Mouse (Mus musculus): ENCODE results near the gene Cela2a.

The Cela2a gene

DNA sequence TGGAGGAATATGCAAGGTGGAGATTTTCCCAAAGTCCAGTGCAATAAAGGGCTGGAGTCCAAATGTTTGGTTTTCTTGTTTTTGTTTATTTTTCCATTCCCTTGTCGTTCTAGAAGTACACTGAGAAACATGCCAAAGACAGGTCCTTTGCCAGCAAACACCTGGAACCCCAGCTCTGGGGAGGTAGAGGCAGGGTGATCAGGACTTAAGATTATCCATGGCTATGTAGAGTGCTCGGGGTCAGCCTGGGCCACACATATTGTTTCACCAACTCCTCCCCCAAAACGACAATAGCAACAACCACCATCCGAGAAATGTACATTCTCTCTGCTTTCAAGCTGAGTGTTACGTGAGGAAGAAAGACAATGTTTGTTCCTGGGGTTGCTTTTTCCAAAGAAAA lies at the start of gene Cela2a:
TSS of gene Cela2a (minus strand) at position 101 of the 400 bp plus-strand sequence.
- in situ Hi-C loops (cut with MboI, MseI), result no loop called here

DNA sequence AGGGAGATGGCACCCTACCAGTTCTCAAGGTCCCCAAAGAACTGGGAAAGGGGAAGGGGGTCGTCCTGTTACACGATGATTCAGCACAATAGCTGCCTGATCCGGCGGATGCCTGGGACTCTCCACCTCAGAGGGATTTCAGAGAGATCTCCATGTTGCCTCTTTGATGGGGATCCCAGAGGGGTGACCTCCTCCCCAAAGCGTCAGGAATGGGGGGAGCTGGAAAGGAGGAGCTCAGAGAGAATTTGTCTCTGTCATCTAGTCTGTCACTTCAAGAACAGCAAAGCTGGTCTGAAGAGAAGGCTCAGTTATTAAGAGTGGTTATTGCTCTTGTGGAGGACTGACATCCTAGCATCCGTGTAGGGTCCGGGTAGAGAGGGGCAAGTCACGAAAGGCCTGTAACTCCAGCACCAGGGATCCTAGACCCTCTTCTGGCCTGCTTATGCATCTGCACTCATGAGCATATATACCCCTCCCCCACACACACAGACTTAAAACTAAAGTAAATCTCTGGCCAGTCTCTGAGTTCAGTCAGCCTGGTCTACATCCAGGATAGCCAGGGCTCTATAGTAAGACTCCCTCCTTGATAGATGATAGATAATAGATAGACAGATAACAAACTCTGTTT lies 49.6 kb upstream of the Cela2a start:
- in situ Hi-C loops (cut with MboI, MseI), result loop anchor here (25.0 kb wide), 1 partner anchor 1238 kb away; no protein-coding TSS in a partner anchor

DNA sequence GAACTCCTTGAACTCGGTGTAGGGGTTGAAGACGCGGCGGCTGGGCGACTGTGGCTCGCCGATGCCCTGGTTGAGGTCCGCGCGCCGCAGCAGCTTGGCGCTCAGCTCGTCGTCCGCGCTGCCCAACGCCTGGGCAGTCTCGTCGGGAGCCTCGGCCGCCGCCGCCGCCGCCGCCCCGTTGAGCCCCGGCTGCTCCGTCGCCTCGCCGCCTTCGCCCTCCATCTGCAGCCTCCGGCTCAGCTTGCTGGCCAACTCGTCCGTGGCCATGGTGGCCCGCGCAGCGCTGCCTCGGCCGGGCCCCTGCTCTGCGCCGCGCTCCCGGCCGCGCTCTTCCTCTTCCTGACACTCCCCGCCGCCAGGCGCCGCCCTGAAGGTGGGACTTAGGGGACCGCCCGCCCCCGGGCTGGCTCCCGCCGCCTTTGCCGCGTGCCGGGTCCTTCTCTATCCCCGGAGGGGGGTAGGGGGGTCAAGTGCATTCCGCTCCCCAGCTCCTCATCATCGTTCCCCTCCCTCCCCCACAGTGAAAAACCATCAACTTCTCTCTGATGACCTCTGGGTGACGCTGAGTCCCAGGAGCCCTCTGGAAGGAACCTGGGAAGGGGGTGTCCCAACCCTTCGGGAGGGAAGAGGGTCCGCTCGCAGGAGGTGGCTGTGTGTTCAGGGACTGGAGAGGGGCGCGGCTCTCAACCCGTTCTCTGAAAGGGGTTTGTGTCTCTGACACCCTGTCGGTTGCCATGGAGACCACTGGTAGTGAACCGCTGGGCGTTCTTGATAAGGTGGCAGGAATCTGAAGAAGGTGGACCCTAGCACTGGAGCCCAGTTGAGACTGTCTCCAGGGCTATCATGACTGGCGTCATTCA lies 48.9 kb upstream of the Cela2a start, which contains the start of gene Efhd2:
TSS of gene Efhd2 (minus strand) at position 320 of the 860 bp plus-strand sequence.
- in situ Hi-C loops (cut with MboI, MseI), result loop anchor here (5.0 to 25.0 kb wide), 2 partner anchors 77 to 1238 kb away; no protein-coding TSS in a partner anchor

DNA sequence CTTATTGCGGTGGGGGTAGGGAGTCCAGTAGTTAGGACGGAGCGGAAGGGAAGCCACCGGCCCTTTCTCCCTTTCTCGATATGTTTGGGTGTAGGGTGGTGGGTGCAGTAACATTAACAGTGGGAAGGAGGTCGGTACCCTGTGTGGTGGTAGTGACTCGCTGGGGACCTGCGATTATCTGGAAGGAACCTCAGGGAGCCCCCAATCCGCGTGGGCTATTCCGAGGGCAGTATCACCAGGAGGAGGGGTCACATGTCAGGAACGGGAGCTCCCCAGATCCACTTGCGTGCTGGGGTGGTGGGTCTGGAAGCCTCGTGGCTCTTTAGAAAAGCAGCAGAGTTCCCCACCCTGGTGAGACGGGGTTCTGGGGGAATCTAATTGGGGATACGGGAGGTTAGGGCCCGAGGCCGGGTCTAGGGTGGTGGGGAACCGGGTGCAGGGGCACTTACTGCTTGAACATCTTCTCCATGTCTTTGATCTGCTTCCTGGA lies 48.2 kb upstream of the Cela2a start:
- in situ Hi-C loops (cut with MboI, MseI), result loop anchor here (5.0 kb wide), 1 partner anchor 78 kb away; no protein-coding TSS in a partner anchor

DNA sequence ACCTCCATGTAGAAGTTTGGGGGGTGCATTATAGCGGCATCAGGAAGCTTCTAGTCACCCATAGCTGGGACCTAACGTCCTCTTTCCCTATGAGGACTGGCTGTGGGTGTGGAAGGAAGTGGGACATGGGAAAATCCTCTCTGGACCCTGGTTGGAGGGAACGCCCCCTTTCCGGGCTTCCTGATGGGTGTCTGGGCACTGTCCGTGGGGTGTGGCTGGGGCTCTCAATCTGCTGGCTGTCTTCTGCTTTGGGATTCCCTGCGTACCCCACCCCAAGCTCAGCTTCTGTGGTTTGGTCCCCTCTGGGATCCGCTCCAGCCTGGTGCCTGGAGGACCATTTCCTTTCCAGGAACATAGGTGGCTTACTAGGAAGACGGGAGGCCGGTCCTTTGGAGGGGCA lies 47.0 kb upstream of the Cela2a start:
- in situ Hi-C loops (cut with MboI, MseI), result loop anchor here (5.0 kb wide), 1 partner anchor 79 kb away; no protein-coding TSS in a partner anchor

DNA sequence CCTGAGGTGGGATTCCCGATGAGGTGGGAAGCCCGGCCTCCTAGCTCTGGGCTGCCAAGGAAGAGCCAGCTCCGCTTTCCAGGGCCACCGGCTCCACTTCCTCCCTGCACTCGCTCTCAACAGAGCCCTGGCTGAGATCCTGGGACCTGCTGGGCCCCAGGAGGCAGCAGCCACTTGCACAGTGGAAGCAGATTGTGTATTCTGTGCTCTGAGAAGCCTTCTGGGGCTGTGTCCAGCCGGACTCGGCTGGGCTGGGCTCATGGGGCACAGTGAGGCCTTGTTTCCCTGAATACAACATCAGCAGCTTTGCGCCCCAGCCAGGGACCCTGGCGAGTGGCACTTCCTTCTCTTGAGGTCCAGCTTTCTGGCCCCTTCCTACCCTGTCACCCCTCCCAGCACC lies 45.9 kb upstream of the Cela2a start:
- in situ Hi-C loops (cut with MboI, MseI), result loop anchor here (5.0 kb wide), 1 partner anchor 80 kb away; no protein-coding TSS in a partner anchor

DNA sequence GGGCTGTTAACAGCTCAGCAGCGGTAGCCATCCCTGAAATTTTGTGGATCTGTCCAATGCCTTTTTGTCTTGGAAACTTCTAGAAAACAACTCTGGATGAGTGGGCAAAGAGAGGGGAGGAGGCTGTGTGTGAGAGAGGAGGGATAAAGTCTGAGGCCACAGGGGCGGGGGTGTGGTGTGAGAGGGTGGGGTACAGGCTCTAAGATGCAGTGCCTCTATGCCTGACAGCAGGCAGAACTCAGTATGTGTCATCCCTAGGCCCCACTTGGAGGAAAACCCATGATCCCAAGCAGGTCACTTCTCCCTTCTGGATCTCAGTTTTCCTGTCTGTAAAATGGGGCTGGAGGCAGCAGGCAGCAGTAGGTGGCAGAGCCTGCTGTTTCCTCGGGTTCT lies 45.4 kb upstream of the Cela2a start:
- in situ Hi-C loops (cut with MboI, MseI), result loop anchor here (5.0 kb wide), 1 partner anchor 81 kb away; no protein-coding TSS in a partner anchor

DNA sequence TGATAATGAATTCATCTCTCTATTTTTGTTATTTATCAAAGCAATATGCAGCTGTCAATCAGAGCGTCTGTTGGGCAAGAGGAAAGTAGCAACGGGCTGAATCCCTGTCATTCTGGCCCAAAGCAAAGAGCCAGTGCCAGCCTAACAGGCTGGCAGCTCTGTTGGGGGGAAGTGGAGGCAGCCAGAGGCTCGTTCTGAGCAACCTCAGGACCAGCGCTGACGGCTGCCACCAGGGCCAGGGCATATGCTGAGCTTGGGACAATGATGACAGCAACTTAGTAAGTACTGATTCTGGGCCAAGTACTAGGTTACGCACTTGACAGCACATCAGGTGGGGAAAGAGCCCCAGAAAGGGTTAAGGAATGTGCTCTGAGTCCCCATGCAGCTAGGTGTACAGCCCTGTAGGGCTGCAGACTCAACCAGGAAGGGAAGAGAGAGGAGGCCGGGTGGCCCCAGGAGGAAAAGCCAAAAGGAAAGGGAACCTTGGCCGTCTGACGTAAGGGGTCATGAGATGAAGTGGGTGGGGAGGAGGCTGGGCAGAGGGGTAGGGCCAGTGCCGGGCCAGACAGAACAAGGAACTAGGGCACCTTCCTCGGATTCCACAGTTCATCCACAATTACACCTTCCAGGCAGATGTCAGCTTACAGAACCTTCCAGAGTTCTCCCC lies 44.8 kb upstream of the Cela2a start:
- in situ Hi-C loops (cut with MboI, MseI), result loop anchor here (5.0 kb wide), 1 partner anchor 82 kb away; no protein-coding TSS in a partner anchor

DNA sequence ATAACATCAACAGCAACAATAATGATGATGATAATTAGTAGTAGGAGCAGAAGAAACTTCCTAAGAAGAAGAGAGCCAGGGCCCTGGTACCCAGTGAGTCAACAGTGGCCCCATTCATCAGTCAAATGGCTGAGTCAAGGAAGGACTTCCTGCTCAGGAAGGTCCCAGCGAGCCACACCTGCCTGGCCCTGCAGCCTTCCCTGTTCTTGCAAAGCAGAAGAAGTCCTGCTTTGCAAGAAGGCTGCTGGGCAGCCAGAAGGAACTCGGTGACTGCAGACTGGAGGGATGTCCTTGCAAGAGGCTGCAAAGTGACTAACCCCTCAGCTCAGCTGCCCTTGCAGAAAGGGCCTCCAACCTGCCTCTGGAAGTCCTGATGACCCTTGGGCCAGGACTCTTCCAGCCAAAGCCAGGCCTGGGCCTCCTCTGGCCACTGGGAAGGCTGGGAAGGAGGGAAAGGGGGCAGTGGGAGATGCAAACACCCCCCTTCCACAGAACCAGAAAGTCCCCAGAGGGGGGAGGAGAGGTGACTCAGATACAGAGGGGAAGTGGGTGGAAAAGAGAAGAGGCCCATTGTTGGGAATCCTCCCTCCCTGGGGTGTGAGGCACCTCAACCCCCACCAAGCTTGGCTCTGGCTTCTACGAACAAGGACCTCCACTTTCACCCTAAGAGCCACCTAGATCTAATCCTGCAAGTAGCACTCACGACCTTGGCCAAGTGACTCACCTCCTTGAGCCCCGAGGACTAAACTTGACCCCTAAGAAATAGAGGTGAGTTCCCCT lies 43.7 kb upstream of the Cela2a start:
- in situ Hi-C loops (cut with MboI, MseI), result loop anchor here (5.0 kb wide), 1 partner anchor 83 kb away; no protein-coding TSS in a partner anchor

DNA sequence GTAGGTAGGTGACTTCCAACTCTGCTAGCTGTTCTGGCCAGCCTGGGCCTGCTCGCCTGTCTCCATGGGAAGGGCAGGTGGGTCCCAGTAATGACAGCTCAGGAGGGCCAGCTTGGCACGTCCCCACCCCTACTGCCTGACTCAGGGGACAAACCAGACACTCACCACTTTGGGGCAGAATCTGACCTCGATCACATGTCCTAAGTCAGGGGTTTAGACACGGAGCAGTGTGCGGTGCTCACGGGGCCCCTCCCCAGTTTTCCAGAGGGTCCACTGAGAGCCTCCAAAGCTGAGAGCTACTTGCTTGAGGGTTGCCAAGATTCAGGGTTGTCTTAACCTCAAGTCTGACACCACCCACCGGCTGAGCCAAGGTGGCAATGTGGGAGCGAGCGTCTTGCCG lies 42.1 kb upstream of the Cela2a start:
- in situ Hi-C loops (cut with MboI, MseI), result no loop called here

DNA sequence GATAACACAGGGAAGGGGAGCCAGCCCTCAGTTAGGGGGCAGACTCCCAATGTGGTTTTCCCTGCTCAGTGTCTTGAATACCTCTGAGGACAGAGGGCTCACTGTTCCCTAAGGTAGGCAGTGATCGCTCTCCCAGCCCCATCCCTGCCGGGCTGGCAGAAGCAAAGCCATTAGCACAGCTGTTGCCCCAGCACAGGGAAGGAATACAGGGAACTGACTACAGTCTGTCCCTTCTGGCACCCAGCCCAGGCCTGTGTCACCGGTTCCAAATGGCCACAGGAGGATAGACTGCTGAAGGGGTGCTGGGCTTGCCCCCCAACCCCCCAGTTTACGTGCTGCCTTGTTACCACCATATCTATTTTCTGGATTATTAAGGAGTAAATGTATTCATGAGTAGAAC lies 41.5 kb upstream of the Cela2a start:
- in situ Hi-C loops (cut with MboI, MseI), result no loop called here

DNA sequence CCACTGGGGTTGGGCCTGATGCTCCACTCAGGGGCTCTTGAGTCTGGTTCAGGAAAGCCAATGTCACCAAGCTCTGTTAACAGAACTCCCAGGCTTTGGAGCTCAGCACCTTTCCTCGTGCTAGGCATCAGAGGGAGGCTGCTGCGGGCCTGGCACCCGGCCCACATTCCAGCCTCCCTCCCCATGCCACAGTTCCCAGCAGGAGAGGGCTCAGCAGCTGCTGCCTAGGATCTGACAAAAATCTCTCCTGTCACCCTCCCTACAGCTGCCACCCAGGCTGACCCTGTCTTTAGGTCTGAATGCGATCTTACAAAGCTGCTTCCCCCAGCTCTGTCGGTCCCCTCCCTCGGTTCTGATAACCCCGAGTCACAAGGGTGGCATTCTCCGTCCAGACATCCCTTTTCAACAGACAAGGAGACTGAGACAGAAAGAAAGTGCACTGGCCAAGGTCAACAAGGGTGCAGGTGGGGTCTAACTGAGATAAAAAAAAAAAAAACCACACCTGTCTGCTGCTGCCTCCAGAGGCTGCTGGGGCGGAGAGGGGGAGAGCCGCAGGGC lies 41.1 kb upstream of the Cela2a start:
- in situ Hi-C loops (cut with MboI, MseI), result no loop called here

DNA sequence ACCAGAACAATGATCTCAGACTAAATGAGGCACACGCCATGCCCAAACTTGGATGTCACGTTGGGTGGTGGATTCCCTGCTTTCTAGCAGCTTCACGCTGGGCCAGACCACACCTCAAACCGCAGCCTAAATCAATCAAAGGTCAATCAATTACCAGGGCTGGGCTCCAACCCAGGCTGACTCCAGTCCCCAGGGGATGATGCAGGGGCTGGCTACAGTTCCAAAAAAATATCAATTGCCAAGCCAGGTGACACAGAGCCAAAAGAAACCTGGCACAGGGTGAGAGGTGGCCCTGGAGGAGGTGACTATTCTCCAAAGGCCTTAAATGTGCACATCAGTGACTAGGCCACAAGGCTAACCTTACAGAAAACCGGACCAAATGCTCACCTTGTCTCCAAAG lies 39.6 kb upstream of the Cela2a start:
- in situ Hi-C loops (cut with MboI, MseI), result no loop called here

DNA sequence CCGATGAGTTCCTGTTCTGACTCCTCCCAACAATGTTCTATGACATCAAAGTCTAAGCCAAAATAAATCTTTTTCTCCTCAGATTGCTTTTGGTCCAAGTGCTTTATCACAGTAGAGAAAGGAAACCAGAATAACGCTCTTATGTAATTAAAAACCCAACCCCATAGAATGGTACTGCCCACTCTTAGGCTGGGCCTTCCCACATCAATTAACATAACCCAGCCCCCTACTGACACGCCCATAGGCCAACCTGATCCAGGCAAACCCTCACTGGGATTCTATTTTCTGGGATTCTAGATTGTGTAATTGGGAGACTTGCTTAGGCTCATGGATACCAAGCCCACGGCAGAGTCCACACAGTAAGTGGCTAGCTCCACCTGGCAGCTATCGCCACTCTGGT lies 39.0 kb upstream of the Cela2a start:
- in situ Hi-C loops (cut with MboI, MseI), result no loop called here

DNA sequence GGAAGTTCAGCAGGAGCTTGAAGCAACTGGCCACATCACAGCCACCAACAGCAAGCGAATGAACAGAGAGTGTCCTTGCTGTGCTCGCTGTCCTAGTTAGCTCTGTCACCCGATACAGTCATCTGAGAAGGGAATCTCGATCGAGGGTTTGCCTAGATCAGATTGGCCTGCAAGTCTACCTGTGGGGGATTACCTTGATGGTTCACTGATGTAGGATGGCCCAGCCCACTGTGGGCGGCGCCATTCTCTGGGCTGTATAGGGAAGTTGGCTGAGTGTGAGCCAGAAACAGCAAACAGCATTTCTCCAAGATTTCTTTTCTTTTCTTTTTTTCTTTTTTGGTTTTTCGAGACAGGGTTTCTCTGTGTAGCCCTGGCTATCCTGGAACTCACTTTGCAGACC lies 38.5 kb upstream of the Cela2a start:
- in situ Hi-C loops (cut with MboI, MseI), result no loop called here

DNA sequence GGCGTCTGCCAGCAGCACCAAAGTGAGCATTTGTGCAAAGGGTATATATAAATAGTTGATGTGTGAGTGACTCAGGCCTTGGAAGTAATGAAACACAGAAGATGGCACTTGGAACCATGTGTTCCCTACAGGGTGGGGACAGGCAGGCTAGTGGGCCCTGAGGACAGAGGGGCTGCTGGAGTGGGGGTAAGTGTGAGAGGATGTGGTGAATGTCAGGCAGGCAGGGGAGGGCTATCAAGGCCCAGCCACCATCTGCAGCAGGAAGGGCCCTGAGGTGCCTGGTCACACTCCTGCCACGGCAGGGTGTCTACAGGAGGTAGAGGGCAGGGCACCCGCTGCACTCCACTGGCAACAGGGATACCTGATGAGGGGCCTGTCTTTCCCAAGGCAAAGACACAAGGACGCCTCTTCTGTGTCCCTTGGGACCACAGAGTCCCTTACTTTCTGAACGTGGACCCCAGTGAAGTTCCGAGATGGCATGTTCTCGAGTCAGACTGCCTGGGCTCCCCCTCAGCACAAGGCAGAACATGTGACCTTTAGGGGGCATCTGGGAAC lies 37.8 kb upstream of the Cela2a start:
- in situ Hi-C loops (cut with MboI, MseI), result no loop called here

DNA sequence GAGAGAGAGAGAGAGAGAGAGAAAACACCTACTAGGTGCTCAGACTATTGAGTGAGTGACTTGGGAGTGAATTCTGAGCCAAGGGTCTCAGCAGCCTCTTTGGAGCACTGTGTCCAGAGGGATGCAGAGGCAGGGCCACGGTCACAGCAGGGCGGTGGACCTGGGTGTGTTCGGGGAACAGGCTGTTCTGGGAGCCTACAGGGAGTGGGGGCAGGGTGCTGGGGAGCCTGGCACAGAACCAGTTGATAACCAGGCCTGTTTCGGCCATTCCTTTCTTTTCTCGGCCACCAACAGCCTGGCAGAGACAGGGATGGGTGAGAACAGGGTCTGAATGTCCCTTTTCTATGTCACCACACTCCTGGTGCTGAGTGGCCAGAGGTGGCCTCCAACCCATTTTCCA lies 36.9 kb upstream of the Cela2a start:
- in situ Hi-C loops (cut with MboI, MseI), result no loop called here

DNA sequence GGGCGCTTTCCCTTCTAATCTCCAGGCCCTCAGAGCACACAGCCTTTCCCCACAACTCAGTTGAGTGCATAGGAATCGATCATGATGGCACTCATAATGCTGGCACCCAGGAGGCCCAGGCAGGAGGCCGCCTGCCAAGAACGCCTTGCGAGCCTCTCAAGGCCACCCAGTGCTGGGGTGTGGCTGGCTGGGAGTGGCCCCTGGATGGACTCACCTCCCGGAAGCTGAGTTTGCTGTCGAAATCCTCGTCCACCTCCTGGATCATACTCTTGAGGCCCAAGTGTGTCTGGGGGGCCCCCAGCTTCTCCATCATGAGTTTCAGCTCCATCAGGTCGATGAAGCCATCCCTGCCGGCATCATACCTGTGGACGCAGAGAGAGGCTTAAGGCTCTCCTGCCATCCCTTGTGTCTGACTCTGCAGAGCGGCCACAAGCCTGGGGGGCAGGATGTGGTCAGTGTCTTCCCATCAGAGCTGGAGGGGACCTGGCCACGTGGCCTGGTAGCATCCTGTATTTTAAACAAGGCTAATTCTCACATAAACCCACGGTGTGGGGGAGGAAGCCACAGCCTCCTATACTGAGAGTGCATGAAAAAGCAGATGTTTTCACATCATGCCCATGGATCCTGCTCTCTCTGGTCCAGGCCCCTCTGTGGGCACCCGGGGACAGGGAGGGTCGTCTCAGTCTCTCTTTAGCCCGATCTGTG lies 35.8 kb upstream of the Cela2a start:
- in situ Hi-C loops (cut with MboI, MseI), result no loop called here

DNA sequence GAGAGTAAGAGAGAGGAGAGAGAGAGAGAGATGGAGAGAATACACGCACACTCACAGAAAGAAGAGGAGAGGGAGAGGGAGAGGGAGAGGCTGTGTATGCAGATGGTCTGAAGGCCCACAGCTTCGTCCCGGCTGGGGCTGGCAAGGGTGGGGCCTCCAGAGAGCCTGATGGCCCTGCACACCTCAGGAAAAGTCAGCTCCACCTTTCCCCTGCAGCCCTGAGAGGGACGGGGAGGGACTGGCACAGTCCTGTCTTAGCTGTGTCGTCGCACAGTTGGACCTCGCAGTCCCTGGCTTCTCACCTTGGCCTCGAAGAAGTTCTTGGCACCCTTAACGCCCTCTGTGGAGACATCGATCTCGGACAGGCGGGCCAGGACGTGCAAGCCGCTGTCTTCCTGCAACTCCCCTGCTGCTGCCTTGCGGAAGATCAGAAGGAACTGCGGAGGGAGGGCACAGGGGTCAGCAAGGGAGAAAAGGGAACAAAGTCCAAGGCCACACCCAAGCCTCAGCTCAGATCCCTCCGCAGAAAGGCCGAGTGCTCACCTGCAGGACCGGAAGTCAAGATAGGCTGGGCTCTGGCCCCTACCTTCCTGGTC lies 34.4 kb upstream of the Cela2a start:
- in situ Hi-C loops (cut with MboI, MseI), result no loop called here
